Mouse (Mus musculus) adrenal gland, postnatal 4 days (tissue): Measurements from ENCODE around the gene Nipal4. TPM values are rescaled to one million over a fixed set of nuclear protein-coding genes. Genes with fewer than 3 reads are reported as not detected.

Experiments
- DNase-seq, 2 experiments: peaks; one replicate each; pipeline ENCODE4 v3.0.0; 2021 to 2022; ENCODE audit warnings: low spot score in 2 of 2, mixed read lengths in 2 of 2
- total RNA-seq, 2 experiments: library from RNA; stranded (reverse); gene quantifications; 2 replicates each; pipeline ENCODE4 v1.2.3; 2021

The Nipal4 gene
- total RNA-seq, 2 experiments from 2014 or later: 0.17 TPM; not detected in 1

DNA sequence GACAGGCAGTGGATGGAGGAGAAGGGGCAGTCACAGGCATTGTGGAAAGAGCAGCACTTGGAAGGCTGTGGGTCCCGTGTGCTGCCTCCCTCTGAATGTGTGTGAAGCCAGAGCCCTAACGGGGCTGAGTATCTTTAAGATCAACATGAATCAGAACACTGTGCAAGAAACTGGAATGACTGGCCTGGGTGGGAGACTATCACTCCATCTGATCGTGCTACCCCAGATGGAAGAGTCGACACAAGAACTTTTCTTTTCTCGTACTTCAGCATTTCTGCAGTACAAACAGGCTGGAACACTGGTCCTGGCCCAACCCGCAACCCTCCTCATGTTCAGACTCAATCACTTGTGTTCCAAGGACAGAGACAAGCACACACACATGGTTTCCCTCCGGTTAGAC lies 2.2 kb upstream of the Nipal4 start:
- no peak for DNase-seq

GRCm38 (mm10) chr11:46157462-46157861 lies 8.8 kb downstream of the Nipal4 start:
- no peak for DNase-seq

DNA sequence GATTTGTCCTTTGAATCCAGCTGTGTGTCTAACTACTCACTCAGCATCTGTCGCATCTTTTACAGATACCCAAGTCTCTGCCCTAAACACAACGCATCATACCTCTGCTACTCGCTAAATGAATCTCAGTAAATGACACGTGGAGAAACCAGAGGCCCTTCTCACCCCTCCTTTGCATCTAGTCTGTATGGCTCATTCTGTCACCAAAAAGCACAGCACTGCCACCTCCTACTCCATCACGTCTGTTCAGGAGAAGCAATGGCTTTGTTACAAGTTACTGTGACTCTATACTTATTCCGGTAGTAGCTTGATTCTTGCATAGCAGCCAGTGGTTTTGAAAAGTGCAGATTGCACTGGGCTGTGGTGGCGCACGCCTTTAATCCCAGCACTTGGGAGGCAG lies 9.4 kb downstream of the Nipal4 start:
- DNase-seq: no peak

DNA sequence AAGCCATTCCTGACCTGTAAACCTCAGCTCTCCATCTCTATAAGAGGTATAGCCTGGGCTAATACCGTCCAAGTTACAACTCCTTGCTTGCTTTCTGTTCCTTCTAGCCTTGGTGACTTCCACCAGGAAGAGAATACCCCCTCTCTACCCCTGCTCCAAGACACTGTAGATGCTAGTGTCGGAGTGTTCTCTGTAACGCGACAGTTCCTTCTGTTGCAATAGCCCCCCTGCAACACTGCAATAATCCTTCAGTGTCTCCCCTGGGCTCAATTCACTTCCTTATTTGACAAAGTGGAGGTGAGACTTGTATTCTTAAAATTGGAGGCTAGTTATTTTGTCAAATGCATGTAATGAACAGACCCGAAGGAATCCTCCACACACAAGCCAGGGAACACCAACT lies 19.7 kb downstream of the Nipal4 start:
- no peak for DNase-seq

DNA sequence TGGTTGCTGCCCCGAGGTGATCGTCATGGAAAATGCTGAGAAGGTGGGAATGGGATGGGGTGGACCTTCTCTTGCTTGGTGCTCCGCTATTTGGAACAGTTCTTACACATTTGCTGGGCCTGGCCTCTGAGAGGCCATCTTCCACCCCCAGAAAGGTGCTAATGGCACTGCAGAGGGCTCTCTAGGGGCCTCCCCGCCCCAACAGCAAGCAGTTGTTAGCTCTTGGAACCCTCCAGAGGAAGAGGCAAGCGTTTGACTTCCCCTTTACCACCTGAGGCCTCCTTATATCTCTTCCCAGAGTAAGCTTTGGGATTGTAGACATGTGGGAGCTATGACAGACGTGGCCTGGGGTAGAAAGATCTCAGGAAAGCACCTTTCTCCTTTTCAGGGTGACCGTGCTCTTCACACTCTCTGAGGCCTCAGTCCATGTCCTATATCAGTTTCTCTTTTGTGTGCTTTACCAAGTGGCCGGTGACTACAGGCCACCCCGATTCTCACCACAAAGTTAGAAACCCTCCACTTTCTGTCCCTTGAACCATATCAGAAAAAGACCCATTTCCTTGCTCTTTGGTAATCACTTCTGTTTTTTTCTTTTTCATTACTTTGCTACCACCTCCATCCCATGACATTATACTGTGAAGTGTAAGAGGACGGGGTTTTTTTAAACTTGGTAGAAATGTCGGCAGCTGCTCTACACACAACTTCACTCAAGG lies 21.0 kb downstream of the Nipal4 start:
- no peak for DNase-seq

GRCm38 (mm10) chr11:46143342-46143741 lies 23.0 kb downstream of the Nipal4 start:
- DNase-seq: no peak

DNA sequence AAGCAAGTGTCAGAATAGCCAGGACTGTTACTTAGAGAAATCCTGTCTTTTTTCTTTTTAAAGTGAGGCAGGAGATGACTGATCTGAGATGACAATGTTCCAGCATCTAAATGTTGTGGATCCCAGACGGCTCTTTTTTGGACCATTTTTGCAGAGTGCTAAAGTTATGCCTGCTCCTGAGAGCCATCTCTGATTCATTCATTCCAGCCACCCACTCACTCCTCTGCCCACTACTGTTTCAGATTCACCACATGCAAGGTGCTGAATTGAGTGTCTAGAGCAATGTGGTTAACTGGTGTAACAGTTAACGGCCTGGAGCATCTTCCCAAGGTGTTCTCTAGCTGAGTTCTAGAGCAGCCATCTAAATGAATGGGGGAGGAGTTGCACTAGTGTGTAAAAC lies 31.4 kb downstream of the Nipal4 start:
- no peak for DNase-seq

DNA sequence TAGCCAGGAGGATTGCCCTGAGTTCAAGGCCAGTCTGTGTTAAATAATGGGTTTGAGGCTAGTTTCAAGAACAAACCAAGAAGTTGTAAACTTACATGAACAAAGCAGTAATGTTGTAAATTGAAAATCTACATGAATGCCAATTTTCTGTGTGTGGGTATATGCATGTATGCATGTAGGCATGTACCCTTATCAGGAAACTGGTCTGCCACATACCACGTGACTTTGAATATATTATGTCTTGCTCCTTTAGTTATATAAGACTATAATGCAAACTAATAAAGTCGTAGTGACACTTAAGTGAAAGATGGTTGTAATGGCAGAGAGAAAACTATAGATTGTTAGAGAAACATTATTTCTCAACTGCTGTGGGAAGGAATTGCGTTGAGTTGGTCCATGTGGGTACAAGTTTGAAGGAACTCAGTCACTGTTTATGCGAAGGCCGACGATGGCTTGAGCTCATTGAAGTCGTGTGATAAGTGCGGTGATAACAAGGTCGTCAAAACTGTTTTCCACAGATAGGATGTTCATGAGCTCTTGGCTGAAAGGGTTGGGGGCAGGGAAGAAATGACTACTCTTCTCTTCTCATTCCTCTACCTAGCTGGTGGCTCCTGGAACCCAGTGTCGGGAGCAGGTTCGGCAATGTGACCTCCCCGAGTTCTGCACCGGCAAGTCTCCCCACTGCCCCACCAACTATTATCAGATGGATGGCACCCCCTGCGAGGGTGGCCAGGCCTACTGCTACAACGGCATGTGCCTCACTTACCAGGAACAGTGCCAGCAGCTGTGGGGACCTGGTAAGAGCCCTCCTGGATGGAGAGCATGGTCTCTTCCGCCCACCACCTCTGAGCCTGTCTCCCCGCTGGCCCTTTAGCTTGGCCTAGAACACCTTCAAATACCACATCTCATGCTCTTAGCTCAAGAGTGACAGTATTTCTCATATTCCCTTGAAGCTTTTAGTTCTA lies 35.0 kb downstream of the Nipal4 start:
- DNase-seq: no peak

DNA sequence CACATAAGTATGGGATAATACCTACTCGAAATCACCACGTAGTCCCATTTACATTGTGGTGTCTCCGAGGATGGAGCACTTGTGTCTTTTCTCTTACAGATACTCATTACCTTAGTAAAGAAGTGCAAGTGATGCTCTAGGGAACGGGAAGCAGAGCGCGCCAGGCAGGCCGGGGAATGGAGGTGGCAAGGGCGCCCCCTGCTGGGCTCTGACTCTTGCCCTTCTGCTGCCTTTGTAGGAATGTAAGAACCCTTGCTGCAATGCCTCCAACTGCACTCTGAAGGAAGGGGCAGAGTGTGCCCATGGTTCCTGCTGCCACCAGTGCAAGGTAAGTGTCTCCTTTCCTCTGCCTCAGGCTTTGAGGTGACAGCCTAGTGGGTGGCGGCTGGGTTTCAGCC lies 37.8 kb downstream of the Nipal4 start:
- peak; percentile 44 to 65 for DNase-seq

GRCm38 (mm10) chr11:46127621-46128547 lies 38.4 kb downstream of the Nipal4 start:
- no peak for DNase-seq

DNA sequence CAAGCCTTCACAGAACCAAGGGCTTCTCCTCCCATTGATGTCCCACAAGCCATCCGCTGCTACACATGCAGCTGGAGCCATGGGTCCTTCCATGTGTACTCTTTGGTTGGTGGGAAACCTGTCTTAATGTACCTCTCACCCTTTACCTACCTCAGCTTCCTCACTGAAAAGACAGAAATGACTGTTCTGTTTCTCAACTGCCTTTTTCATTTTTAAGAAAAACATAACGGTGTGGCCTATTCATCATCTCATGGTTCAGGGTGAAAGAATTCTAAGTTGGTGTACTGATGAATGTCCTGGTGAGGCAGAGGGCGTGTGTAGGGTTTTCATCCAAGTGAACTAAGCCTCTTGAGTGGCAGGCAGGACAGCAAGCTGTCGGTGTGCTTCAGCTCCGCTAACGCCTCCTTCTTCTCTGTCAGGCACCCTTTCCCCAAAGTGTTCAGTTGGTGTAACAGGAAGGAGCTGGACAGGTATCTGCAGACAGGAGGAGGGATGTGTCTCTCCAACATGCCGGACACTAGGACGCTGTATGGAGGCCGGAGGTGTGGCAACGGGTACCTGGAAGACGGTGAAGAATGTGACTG lies 39.4 kb downstream of the Nipal4 start:
- no peak for DNase-seq

- DNase-seq: no peak
Measured at GRCm38 (mm10) chr11:46126317-46126716, 40.0 kb downstream of the Nipal4 start.

GRCm38 (mm10) chr11:46125835-46126229 lies 40.5 kb downstream of the Nipal4 start:
- no peak for DNase-seq

GRCm38 (mm10) chr11:46125093-46125834 lies 41.0 kb downstream of the Nipal4 start:
- no peak for DNase-seq

DNA sequence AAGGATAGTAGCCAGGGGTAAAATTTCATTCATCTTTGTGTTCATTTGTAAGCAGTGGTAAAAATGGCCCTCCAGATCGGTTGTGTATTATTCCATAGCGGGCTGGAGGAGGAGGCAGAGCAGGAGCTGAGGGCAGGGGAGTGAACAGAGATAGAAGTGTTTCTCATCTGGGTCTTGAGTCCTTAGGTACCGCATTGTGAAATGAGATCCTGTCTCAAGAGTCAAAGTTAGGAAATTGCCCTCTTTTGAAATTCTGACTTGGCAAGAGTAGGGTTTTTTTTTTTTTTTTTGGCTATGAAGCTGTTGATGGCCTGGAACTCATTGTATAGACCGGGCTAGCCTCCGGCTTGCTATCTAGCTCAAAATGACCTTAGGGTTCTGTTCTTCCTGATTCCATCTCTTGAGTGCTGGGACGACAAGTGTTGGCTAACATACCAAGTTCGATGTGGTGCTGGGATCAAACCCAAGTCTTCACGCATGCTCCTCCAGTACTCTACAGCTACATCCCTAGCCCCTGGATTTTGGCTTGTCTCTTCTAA lies 42.9 kb downstream of the Nipal4 start:
- no peak for DNase-seq

GRCm38 (mm10) chr11:46122875-46123274 lies 43.4 kb downstream of the Nipal4 start:
- DNase-seq: no peak

DNA sequence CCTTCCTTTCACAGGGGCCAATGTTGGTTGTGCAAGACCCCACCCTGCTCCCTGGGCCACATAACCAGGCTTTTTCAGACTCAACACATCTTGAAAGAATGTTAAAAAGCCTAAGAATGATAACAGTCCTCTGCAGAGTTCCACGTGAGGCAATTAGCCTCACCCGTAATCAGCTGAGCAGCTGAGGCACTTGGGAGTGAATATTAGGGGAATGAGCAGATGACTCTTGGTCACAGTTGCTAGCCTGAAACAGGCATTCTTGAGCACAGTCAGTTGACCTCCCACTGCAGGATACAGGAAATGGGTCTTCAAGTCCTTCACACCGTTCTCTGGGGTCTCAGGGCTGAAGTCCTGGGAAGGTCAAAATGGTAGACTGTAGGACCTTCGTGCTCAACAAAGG lies 44.6 kb downstream of the Nipal4 start:
- DNase-seq: no peak

DNA sequence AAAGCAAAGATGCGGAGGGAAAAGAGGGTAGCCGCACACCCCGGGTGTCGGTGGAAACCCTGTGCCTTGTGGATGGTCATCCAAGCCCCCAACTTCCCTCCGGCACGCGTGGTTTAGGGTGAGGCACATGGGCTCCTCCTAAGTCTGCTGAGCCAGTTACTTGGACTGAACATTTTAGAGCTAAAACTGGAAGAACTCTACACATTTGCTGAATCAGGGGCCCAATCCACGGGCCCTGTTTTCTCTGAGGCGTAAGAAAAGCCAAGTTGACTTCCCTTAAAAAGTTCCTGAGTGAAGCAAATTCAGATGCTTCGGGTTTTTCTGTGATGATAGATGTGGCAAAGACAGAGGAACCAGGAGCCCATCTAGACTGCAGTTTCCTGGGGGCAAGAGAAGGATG lies 46.2 kb downstream of the Nipal4 start:
- no peak for DNase-seq

- no peak for DNase-seq
Measured at GRCm38 (mm10) chr11:46119624-46120023, 46.7 kb downstream of the Nipal4 start.

GRCm38 (mm10) chr11:46116510-46116909 lies 49.8 kb downstream of the Nipal4 start:
- DNase-seq: no peak
